Mouse (Mus musculus): Measurements from ENCODE around the gene Gm36245.
"Not testable (repeated sequence)": the region's sequence is repeated elsewhere in the genome, so short reads cannot be mapped to it uniquely, and the experiment has no call there.

Gene Gm36245

GRCm38 (mm10) chr15:77598958-77599357 lies at the start of gene Gm36245:
Gene Gm36245 (plus strand): TSS chr15:77599258.
- DNase-seq, result no peak

- DNase-seq, result no peak
Observed at GRCm38 (mm10) chr15:77561792-77562191, 37.3 kb upstream of the Gm36245 start, which contains the start of gene 1700025B11Rik. Gene 1700025B11Rik (minus strand): TSS chr15:77561892.

- no peak for DNase-seq
Observed at GRCm38 (mm10) chr15:77563219-77563618, 35.8 kb upstream of the Gm36245 start.

- no peak for DNase-seq
Observed at GRCm38 (mm10) chr15:77578801-77579200, 20.3 kb upstream of the Gm36245 start.

- DNase-seq, result peak; percentile 57
Observed at GRCm38 (mm10) chr15:77579311-77579710, 19.7 kb upstream of the Gm36245 start.

- peak; percentile 35 for DNase-seq
Observed at GRCm38 (mm10) chr15:77581681-77582080, 17.4 kb upstream of the Gm36245 start.

GRCm38 (mm10) chr15:77587026-77587425 lies 12.0 kb upstream of the Gm36245 start:
- peak; percentile 9 for DNase-seq

- no peak for DNase-seq
Observed at GRCm38 (mm10) chr15:77588981-77589380, 10.1 kb upstream of the Gm36245 start.

GRCm38 (mm10) chr15:77590881-77591280 lies 8.2 kb upstream of the Gm36245 start:
- peak; percentile 39 for DNase-seq

- DNase-seq, result no peak
Observed at GRCm38 (mm10) chr15:77593557-77593956, 5.5 kb upstream of the Gm36245 start.

GRCm38 (mm10) chr15:77595961-77596360 lies 3.1 kb upstream of the Gm36245 start, which contains the start of gene Apol10b:
Gene Apol10b (minus strand): TSS chr15:77596125.
- DNase-seq, result no peak

- peak; percentile 32 for DNase-seq
Observed at GRCm38 (mm10) chr15:77598429-77598828, 629 bp upstream of the Gm36245 start.

- DNase-seq, result peak; percentile 9
Observed at GRCm38 (mm10) chr15:77606069-77606468, 7.0 kb downstream of the Gm36245 start.

GRCm38 (mm10) chr15:77624710-77625109 lies 25.7 kb downstream of the Gm36245 start:
- no peak for DNase-seq

- DNase-seq, result not testable (repeated sequence)
Observed at GRCm38 (mm10) chr15:77626471-77626870, 27.4 kb downstream of the Gm36245 start.

- DNase-seq, result peak; percentile 27
Observed at GRCm38 (mm10) chr15:77628647-77629046, 29.6 kb downstream of the Gm36245 start.

- not testable (repeated sequence) for DNase-seq
Observed at GRCm38 (mm10) chr15:77629822-77630221, 30.8 kb downstream of the Gm36245 start.

GRCm38 (mm10) chr15:77643176-77643575 lies 44.1 kb downstream of the Gm36245 start, which contains the start of gene Apol11b:
Gene Apol11b (minus strand): TSS chr15:77643286.
- DNase-seq, result not testable (repeated sequence)

- not testable (repeated sequence) for DNase-seq
Observed at GRCm38 (mm10) chr15:77651143-77651542, 52.1 kb downstream of the Gm36245 start.
